Mouse (Mus musculus) CD4-positive naive resting alpha-beta T cell, adult 57 days (primary cell): ENCODE results near the gene Gm10959. TPM values are rescaled to one million over a fixed set of nuclear protein-coding genes. Genes with fewer than 3 reads are reported as not detected.

ENCODE experiments used
- total RNA-seq: library from RNA; stranded (reverse); gene quantifications from one replicate; pipeline ENCODE4 v1.2.4, GENCODE M21; 2023

The Gm10959 gene
- not detected for total RNA-seq

DNA sequence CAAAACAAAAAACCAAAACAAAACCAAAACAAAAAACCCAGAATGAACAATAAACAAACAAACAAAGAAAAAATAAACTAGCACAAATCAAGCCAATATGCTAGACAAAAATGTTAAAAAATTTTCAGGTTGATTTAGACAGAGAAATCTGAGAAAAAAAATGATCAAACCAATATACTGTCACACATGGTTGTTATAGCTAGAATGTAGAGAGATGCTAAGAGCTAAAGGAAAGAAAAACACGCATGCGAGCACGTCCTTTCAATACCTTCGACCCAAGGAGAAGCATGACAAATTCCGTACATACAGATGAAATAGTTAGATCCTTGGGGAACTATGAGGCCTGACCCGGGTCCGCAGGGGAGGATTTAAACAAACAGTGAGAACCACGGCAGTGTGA is at the start of gene Gm10959:
TSS of gene Gm10959 (minus strand) at position 101 of the 400 bp plus-strand sequence.

DNA sequence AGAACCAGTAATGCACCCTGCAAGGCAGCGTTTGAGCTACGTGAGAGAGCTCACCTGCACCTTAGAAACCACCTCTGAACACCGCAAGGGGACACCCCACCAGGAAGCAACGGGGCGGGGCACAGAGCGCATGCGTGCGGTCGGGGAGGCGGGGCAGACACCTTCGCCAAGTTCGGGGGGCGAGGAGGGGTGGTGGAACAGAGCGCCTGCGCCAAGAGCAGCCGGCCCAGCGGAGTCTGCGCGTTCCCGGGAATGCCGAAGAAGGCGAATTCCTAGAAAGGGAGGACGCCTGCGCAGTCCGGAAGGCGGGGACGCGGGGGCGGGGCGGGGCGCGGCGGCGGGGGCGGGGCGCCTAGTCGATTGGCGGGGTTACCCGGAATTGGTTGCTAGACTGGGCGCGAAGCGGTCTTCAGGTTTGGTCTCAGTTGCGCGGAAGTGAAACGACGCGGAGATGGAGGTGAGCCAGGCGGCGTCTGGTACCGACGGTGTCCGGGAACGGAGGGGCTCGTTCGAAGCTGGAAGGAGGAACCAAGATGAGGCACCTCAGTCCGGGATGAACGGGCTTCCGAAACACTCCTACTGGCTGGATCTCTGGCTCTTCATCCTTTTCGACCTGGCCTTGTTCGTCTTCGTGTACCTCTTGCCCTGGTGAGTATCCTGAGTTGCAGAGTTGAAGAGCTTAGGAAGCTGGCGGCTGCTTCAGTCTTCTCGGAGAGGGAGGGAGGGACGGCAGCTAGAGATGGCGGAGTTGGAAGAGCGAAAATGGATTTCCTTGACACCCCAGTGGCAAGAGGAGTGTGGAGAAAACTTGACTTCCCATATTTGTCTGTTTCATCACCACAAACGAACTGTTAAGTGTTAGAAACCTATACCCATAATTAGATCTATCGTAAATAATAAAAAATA is 5.1 kb upstream of the Gm10959 start, which contains the start of gene 1810037I17Rik:
TSS of gene 1810037I17Rik (plus strand) at position 195 of the 906 bp plus-strand sequence.

DNA sequence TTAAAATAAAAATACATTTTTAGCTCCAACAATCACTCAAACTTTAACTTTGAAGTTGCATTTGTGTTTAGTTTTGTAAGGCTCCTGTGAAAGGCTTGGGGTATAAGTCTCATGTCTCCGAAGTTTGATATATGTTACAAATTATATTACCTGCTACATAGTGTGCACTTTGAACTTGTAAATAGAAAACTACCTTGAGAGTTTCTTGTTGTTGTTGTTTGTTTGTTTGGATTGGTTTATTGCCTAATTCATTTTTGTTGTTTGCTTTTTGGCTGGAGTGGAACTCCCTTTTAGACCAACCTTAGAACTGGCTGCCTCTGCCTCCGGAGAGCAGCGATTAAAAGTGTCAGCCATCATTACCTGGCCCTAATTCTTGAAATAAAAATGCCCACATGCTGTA is 24.4 kb downstream of the Gm10959 start, which contains the start of gene Fabp2:
TSS of gene Fabp2 (plus strand) at position 301 of the 400 bp plus-strand sequence.

Other genes starting within 250 kb of the Gm10959 start
- 1.2 TPM for gene Pde5a, start 190.4 kb downstream of the Gm10959 start, total RNA-seq
- not detected for gene Fabp2, start 24.3 kb downstream of the Gm10959 start, total RNA-seq
- gene 1810037I17Rik, start 4.8 kb upstream of the Gm10959 start, total RNA-seq: 22.5 TPM
- 49.1 TPM for gene Usp53, start 65.2 kb upstream of the Gm10959 start, total RNA-seq
- gene Myoz2, start 115.7 kb upstream of the Gm10959 start, total RNA-seq: not detected